Mouse (Mus musculus): ENCODE results near the gene Cd38. TPM values are rescaled to one million over a fixed set of nuclear protein-coding genes. Genes with fewer than 3 reads are reported as not detected.
A peak's percentile ranks its signal among the peaks of the same experiment; 100 is the strongest.

The Cd38 gene
- polyA plus RNA-seq (2015; fragmentation: Nextera tagmentation; extraction: Ambion mirVana), result 13.1 and 14.5 TPM in 2 replicates

GRCm38 (mm10) chr5:43868253-43868652, at the start of gene Cd38:
Gene Cd38, plus strand, starts transcription at chr5:43868553.
- Histone ChIP-seq H3K27me3 (replicated peaks) (no peaks in the 10 kb centered on the region), H3K36me3 (no peaks in the 10 kb centered on the region), H3K4me2 (replicated peaks) (peak within 1 kb of the TSS; percentile 75), H3K9me3 (no peaks in the 10 kb centered on the region), H3K4me3 (replicated peaks) (peak within 1 kb of the TSS; percentile 39), H3K27ac (peak within 1 kb of the TSS; percentile 25; the same call in 1 of the 2 replicates), H3K9ac (peak within 1 kb of the TSS; percentile 45), H3K4me1 (replicated peaks) (0 out of 2 replicates have a peak, but pooled peaks cover 5% of the 10 kb centered on the region)
- ATAC-seq, result no peak

GRCm38 (mm10) chr5:43818695-43819094, 49.7 kb upstream of the Cd38 start, which contains the start of gene Bst1:
Gene Bst1, plus strand, starts transcription at chr5:43818885.
- no peak within 1 kb of the TSS for H3K4me3 ChIP-seq (replicated peaks)
- ATAC-seq, result no peak
- no peaks in the 10 kb centered on the region for H3K9me3 ChIP-seq
- no peaks in the 10 kb centered on the region for H3K4me1 ChIP-seq (replicated peaks)
- no peaks in the 10 kb centered on the region for H3K36me3 ChIP-seq
- no peak within 1 kb of the TSS for H3K9ac ChIP-seq
- no peak within 1 kb of the TSS for H3K27ac ChIP-seq
- H3K27me3 ChIP-seq (replicated peaks), result no peaks in the 10 kb centered on the region
- H3K4me2 ChIP-seq (replicated peaks), result no peak within 1 kb of the TSS
- 51% methylated on average over 12 of the region's 12 CpGs for WGBS

- H3K27ac ChIP-seq, result no peak overlapping the region
- H3K9ac ChIP-seq, result no peak overlapping the region
- H3K4me2 ChIP-seq (replicated peaks), result no peak overlapping the region
- 76% methylated on average over 11 of the region's 11 CpGs for WGBS
- no peak for ATAC-seq
- H3K36me3 ChIP-seq, result no peaks in the 10 kb centered on the region
- no peaks in the 10 kb centered on the region for H3K9me3 ChIP-seq
- no peaks in the 10 kb centered on the region for H3K4me1 ChIP-seq (replicated peaks)
- no peak overlapping the region for H3K4me3 ChIP-seq (replicated peaks)
- H3K27me3 ChIP-seq (replicated peaks), result no peaks in the 10 kb centered on the region
Measured at GRCm38 (mm10) chr5:43820785-43821184, 47.6 kb upstream of the Cd38 start.

- H3K36me3 ChIP-seq, result no peaks in the 10 kb centered on the region
- H3K27ac ChIP-seq, result no peak within 1 kb of the TSS
- 87% methylated on average over 19 of the region's 19 CpGs for WGBS
- no peak within 1 kb of the TSS for H3K4me3 ChIP-seq (replicated peaks)
- no peak for ATAC-seq
- H3K4me2 ChIP-seq (replicated peaks), result no peak within 1 kb of the TSS
- H3K9ac ChIP-seq, result no peak within 1 kb of the TSS
- H3K4me1 ChIP-seq (replicated peaks), result no peaks in the 10 kb centered on the region
- no peaks in the 10 kb centered on the region for H3K27me3 ChIP-seq (replicated peaks)
- H3K9me3 ChIP-seq, result no peaks in the 10 kb centered on the region
Measured at GRCm38 (mm10) chr5:43821538-43821937, 46.8 kb upstream of the Cd38 start, which contains the start of gene Fbxl5. Gene Fbxl5, minus strand, starts transcription at chr5:43821638.

- Histone ChIP-seq H3K27me3 (replicated peaks) (no peaks in the 10 kb centered on the region), H3K9me3 (no peaks in the 10 kb centered on the region), H3K9ac (no peak overlapping the region), H3K27ac (no peak overlapping the region), H3K4me3 (replicated peaks) (no peak overlapping the region), H3K4me2 (replicated peaks) (no peak overlapping the region), H3K4me1 (replicated peaks) (no peaks in the 10 kb centered on the region), H3K36me3 (no peaks in the 10 kb centered on the region)
- ATAC-seq, result no peak
- WGBS, result 91% methylated on average over 8 of the region's 8 CpGs
Measured at GRCm38 (mm10) chr5:43822199-43822598, 46.2 kb upstream of the Cd38 start.

GRCm38 (mm10) chr5:43822824-43823223, 45.5 kb upstream of the Cd38 start:
- Histone ChIP-seq H3K4me3 (replicated peaks) (no peak overlapping the region), H3K9me3 (no peaks in the 10 kb centered on the region), H3K36me3 (no peaks in the 10 kb centered on the region), H3K27me3 (replicated peaks) (no peaks in the 10 kb centered on the region), H3K27ac (no peak overlapping the region), H3K4me2 (replicated peaks) (no peak overlapping the region), H3K4me1 (replicated peaks) (no peaks in the 10 kb centered on the region), H3K9ac (no peak overlapping the region)
- 69% methylated on average over 3 of the region's 3 CpGs for WGBS
- ATAC-seq, result peak; percentile 75

GRCm38 (mm10) chr5:43824580-43824979, 43.8 kb upstream of the Cd38 start:
- H3K9ac ChIP-seq, result no peak overlapping the region
- no peaks in the 10 kb centered on the region for H3K27me3 ChIP-seq (replicated peaks)
- H3K36me3 ChIP-seq, result no peaks in the 10 kb centered on the region
- H3K4me2 ChIP-seq (replicated peaks), result no peak overlapping the region
- no peaks in the 10 kb centered on the region for H3K9me3 ChIP-seq
- WGBS, result 81% methylated on average over 3 of the region's 3 CpGs
- no peaks in the 10 kb centered on the region for H3K4me1 ChIP-seq (replicated peaks)
- no peak overlapping the region for H3K27ac ChIP-seq
- no peak overlapping the region for H3K4me3 ChIP-seq (replicated peaks)
- ATAC-seq, result peak; percentile 46

GRCm38 (mm10) chr5:43826883-43827282, 41.5 kb upstream of the Cd38 start:
- H3K4me1 ChIP-seq (replicated peaks), result no peaks in the 10 kb centered on the region
- no peak overlapping the region for H3K4me2 ChIP-seq (replicated peaks)

GRCm38 (mm10) chr5:43827366-43827765, 41.0 kb upstream of the Cd38 start:
- no peak overlapping the region for H3K4me3 ChIP-seq (replicated peaks)
- no peak overlapping the region for H3K4me2 ChIP-seq (replicated peaks)
- H3K36me3 ChIP-seq, result no peaks in the 10 kb centered on the region
- H3K9me3 ChIP-seq, result no peaks in the 10 kb centered on the region
- H3K27ac ChIP-seq, result no peak overlapping the region
- H3K9ac ChIP-seq, result no peak overlapping the region
- no peaks in the 10 kb centered on the region for H3K27me3 ChIP-seq (replicated peaks)
- H3K4me1 ChIP-seq (replicated peaks), result no peaks in the 10 kb centered on the region
- WGBS, result 71% methylated on average over 9 of the region's 9 CpGs
- no peak for ATAC-seq

More at GRCm38 (mm10) chr5:43826883-43827282, 41.5 kb upstream of the Cd38 start:
- 83% methylated on average over 2 of the region's 2 CpGs for WGBS
- Histone ChIP-seq H3K4me3 (replicated peaks) (no peak overlapping the region), H3K27me3 (replicated peaks) (no peaks in the 10 kb centered on the region), H3K9me3 (no peaks in the 10 kb centered on the region), H3K36me3 (no peaks in the 10 kb centered on the region), H3K9ac (no peak overlapping the region), H3K27ac (no peak overlapping the region)
- no peak for ATAC-seq

- Histone ChIP-seq H3K4me1 (replicated peaks) (no peaks in the 10 kb centered on the region), H3K9me3 (no peaks in the 10 kb centered on the region), H3K27me3 (replicated peaks) (no peaks in the 10 kb centered on the region), H3K9ac (no peak overlapping the region), H3K36me3 (no peaks in the 10 kb centered on the region), H3K4me2 (replicated peaks) (no peak overlapping the region), H3K4me3 (replicated peaks) (no peak overlapping the region), H3K27ac (no peak overlapping the region)
- no peak for ATAC-seq
- WGBS, result 91% methylated on average over 7 of the region's 7 CpGs
Measured at GRCm38 (mm10) chr5:43836590-43836989, 31.8 kb upstream of the Cd38 start.

GRCm38 (mm10) chr5:43837372-43837771, 31.0 kb upstream of the Cd38 start:
- 59% methylated on average over 5 of the region's 5 CpGs for WGBS
- H3K9ac ChIP-seq, result no peak overlapping the region

GRCm38 (mm10) chr5:43841144-43842010, 27.0 kb upstream of the Cd38 start:
- Histone ChIP-seq H3K4me2 (replicated peaks) (peak overlapping the region; percentile 33; the same call in 1 of the 2 replicates), H3K9me3 (no peaks in the 10 kb centered on the region), H3K4me1 (replicated peaks) (no peaks in the 10 kb centered on the region), H3K4me3 (replicated peaks) (no peak overlapping the region), H3K36me3 (no peaks in the 10 kb centered on the region), H3K27ac (no peak overlapping the region), H3K9ac (no peak overlapping the region), H3K27me3 (replicated peaks) (no peaks in the 10 kb centered on the region)
- WGBS, result 31% methylated on average over 11 of the region's 11 CpGs
- peak; percentile 64 for ATAC-seq

More at GRCm38 (mm10) chr5:43837372-43837771, 31.0 kb upstream of the Cd38 start:
- H3K27ac ChIP-seq, result no peak overlapping the region
- no peak overlapping the region for H3K4me2 ChIP-seq (replicated peaks)
- H3K4me1 ChIP-seq (replicated peaks), result no peaks in the 10 kb centered on the region
- H3K36me3 ChIP-seq, result no peaks in the 10 kb centered on the region
- no peaks in the 10 kb centered on the region for H3K9me3 ChIP-seq
- no peaks in the 10 kb centered on the region for H3K27me3 ChIP-seq (replicated peaks)
- no peak for ATAC-seq
- no peak overlapping the region for H3K4me3 ChIP-seq (replicated peaks)

GRCm38 (mm10) chr5:43842011-43842285, 26.4 kb upstream of the Cd38 start:
- Histone ChIP-seq H3K4me3 (replicated peaks) (no peak overlapping the region), H3K4me1 (replicated peaks) (no peaks in the 10 kb centered on the region), H3K9me3 (no peaks in the 10 kb centered on the region), H3K27me3 (replicated peaks) (no peaks in the 10 kb centered on the region), H3K36me3 (no peaks in the 10 kb centered on the region), H3K4me2 (replicated peaks) (peak overlapping the region; percentile 33; the same call in 1 of the 2 replicates), H3K27ac (no peak overlapping the region), H3K9ac (no peak overlapping the region)
- 80% methylated on average over 5 of the region's 5 CpGs for WGBS
- ATAC-seq, result no peak
